Mouse (Mus musculus) heart, embryonic 11.5 days (tissue): Measurements from ENCODE around the gene Gm37240. TPM values are rescaled to one million over a fixed set of nuclear protein-coding genes. Genes with fewer than 3 reads are reported as not detected.

Experiments
- ATAC-seq: fragments of 200-750 bp; cut with Nextera tagmentation; replicated peaks from 2 replicates; pipeline ENCODE4 v1.8.0; 2017; ENCODE audit warnings: moderate library complexity; ENCODE audit not compliant: insufficient number of reproducible peaks, low FRiP score, low TSS enrichment
- H3K27ac ChIP-seq: fragments of 300-500 bp; sonication (generic); 2 replicates; pipeline ENCODE4 v1.5.1; 2014; ENCODE audit warnings: mild to moderate bottlenecking, low read depth, low read length
- H3K27me3 ChIP-seq: fragments of 300-500 bp; sonication (generic); 2 replicates; pipeline ENCODE4 v1.6.1; 2014; ENCODE audit warnings: mild to moderate bottlenecking, low read length, mixed read lengths; ENCODE audit not compliant: control insufficient read depth, insufficient read depth
- H3K36me3 ChIP-seq: fragments of 300-500 bp; sonication (generic); 2 replicates; pipeline ENCODE4 v1.6.1; 2014; ENCODE audit warnings: mild to moderate bottlenecking, low read length, moderate library complexity, mixed read lengths; ENCODE audit not compliant: control insufficient read depth, insufficient read depth
- H3K4me1 ChIP-seq: fragments of 300-500 bp; sonication (generic); 2 replicates; pipeline ENCODE4 v1.6.1; 2014; ENCODE audit warnings: low read length; ENCODE audit not compliant: control insufficient read depth, insufficient read depth
- H3K4me2 ChIP-seq: fragments of 300-500 bp; sonication (generic); 2 replicates; pipeline ENCODE4 v1.6.1; 2014; ENCODE audit warnings: mild to moderate bottlenecking, moderate library complexity
- H3K4me3 ChIP-seq: fragments of 300-500 bp; sonication (generic); 2 replicates; pipeline ENCODE4 v1.5.1; 2014; ENCODE audit warnings: low read depth, low read length
- H3K9ac ChIP-seq: fragments of 300-500 bp; sonication (generic); 2 replicates; pipeline ENCODE4 v1.6.1; 2014; ENCODE audit warnings: mild to moderate bottlenecking, low read depth, low read length, moderate library complexity
- H3K9me3 ChIP-seq: fragments of 300-500 bp; sonication (generic); replicated peaks from 2 replicates; pipeline ENCODE4 v1.6.1; 2016; ENCODE audit warnings: low read length; ENCODE audit not compliant: control insufficient read depth
- WGBS: fragments of 180-500 bp; shearing (Covaris S2); extraction: QIAGEN DNeasy Blood & Tissue Kit; methylation state at CpG from one replicate; pipeline ENCODE4 v1.1.7; 2014; ENCODE audit not compliant: insufficient replicate concordance; 5-methylcytosine and 5-hydroxymethylcytosine counted together
- polyA plus RNA-seq: library from polyadenylated mRNA; unstranded; fragments of >200 nt; fragmentation: Nextera tagmentation; extraction: Ambion mirVana; gene quantifications from 2 replicates; pipeline ENCODE4 v1.2.1, GENCODE M21; 2014

The Gm37240 gene
- polyA plus RNA-seq, 1 experiment from 2014 or later, result 4.5 TPM

DNA sequence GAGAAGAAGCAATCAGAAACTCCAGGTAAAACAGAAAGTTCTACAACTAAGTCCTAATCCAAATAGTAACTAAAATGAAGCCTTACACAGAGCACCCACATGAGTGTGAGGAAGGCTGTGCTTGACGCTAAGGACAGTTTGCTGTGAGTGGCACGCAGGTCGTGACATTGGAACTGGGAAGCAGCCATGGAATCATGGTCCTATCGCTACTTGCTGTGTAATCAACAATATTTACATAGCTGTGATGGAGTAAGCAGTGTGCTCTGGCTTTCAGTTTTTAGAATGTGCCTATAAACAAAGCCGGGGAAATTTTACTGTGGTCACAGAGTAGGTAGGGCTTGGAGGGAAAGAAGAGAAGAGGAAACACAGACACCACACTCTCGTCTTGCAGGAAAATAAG is 622.8 kb downstream of the Gm37240 start:
- Histone ChIP-seq H3K4me1 (peaks cover 5% of the 10 kb centered on the region), H3K27ac (no peak overlapping the region), H3K9me3 (no peaks in the 10 kb centered on the region), H3K27me3 (no peaks in the 10 kb centered on the region), H3K4me3 (no peak overlapping the region), H3K4me2 (no peak overlapping the region), H3K9ac (no peak overlapping the region), H3K36me3 (no peaks in the 10 kb centered on the region)
- no peak for ATAC-seq
- WGBS, result 69% methylated on average over 6 of the region's 6 CpGs

DNA sequence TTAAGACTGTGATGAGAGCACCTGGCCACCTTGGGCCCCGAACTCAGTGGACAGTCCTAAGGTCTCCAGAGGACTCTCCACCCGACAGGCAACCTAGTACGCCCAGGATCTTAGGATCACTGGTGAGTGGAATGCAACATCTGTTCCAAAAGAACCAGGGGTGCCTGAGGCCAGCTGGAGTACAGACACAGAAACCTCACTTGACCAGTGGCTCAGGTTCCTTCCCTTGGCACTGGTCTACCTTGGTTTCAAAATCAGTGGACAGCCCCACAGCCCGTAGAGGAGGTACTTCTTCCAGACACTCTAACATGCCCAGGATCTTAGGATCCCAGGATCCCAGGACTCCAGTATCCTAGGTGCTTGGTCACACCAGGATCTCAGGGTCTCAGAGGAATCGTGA is 632.8 kb downstream of the Gm37240 start:
- no peak overlapping the region for H3K4me3 ChIP-seq
- H3K4me1 ChIP-seq, result no peaks in the 10 kb centered on the region
- no peak overlapping the region for H3K4me2 ChIP-seq
- 84% methylated on average over 5 of the region's 5 CpGs for WGBS
- H3K9me3 ChIP-seq, result no peaks in the 10 kb centered on the region
- H3K9ac ChIP-seq, result no peak overlapping the region
- no peak for ATAC-seq
- no peaks in the 10 kb centered on the region for H3K36me3 ChIP-seq
- no peaks in the 10 kb centered on the region for H3K27me3 ChIP-seq
- H3K27ac ChIP-seq, result no peak overlapping the region

DNA sequence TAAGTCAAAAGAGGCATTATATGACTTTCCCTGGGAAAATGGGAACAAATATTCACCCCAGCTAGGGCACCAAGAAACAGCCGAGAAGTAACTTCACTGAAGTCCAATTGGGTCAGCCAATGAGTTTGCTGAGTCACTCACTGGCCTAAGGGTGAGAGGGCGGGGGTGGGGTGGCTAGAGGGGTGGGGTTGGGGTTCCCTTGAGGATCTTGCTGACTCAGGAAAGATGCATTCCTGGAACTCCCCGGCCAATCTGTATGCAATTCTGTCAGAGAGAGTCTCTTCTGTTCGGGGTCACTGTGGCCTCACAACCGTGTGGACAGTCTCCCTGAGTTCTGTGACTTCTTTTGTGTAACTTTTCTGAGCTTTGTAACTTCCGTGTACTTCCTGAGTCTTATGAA is 635.7 kb downstream of the Gm37240 start:
- H3K9me3 ChIP-seq, result no peaks in the 10 kb centered on the region
- H3K4me2 ChIP-seq, result no peak overlapping the region
- WGBS, result 74% methylated on average over 6 of the region's 6 CpGs
- no peaks in the 10 kb centered on the region for H3K36me3 ChIP-seq
- H3K27me3 ChIP-seq, result no peaks in the 10 kb centered on the region
- ATAC-seq, result no peak
- no peak overlapping the region for H3K9ac ChIP-seq
- no peak overlapping the region for H3K4me3 ChIP-seq
- no peaks in the 10 kb centered on the region for H3K4me1 ChIP-seq
- H3K27ac ChIP-seq, result no peak overlapping the region

DNA sequence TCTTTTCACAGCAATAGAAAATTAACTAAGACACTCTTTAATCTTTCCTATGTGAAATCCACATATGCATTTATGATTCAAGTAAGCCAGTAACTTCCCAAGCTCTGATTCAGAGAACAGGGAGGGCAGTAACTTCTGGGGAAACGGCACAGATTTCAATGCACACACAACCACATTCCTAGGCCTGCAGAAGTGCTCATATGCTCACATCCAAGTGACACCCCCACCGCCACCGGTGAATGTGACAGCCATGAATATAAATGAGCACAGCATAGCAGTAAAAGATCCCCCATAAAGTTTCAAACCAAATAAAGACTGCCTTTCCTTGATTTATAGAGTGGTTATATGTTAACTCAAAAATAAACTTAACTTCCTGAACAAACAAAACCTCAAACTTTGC is 641.2 kb downstream of the Gm37240 start:
- peaks cover 9% of the 10 kb centered on the region; the same call in 1 of the 2 replicates for H3K4me1 ChIP-seq
- ATAC-seq, result no peak
- no peak overlapping the region for H3K9ac ChIP-seq
- H3K4me3 ChIP-seq, result no peak overlapping the region
- no peaks in the 10 kb centered on the region for H3K9me3 ChIP-seq
- WGBS, result 90% methylated on average over 3 of the region's 3 CpGs
- H3K4me2 ChIP-seq, result no peak overlapping the region
- H3K36me3 ChIP-seq, result no peaks in the 10 kb centered on the region
- H3K27ac ChIP-seq, result no peak overlapping the region
- H3K27me3 ChIP-seq, result no peaks in the 10 kb centered on the region

DNA sequence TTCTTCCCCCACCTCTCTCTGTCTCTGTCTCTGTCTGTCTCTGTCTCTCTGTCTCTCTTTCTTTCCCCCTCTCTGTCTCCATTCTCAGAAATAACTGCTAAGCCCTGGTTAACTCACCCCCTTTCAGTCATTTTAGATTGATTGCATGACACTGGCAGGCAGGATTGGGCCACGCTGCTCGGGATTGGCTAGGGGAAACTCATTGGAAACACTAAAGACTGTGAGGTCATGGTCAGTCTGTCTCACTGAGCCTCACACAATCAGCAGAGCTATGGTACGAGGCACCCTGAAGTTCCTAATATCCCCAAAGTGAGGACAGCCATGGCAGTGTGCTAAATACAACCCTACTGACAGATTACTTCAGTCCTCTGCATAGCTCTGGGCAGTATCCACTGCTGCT is 650.8 kb downstream of the Gm37240 start:
- H3K4me2 ChIP-seq, result no peak overlapping the region
- H3K9me3 ChIP-seq, result no peaks in the 10 kb centered on the region
- no peak overlapping the region for H3K9ac ChIP-seq
- H3K36me3 ChIP-seq, result no peaks in the 10 kb centered on the region
- H3K27me3 ChIP-seq, result no peaks in the 10 kb centered on the region
- 41% methylated on average over 3 of the region's 3 CpGs for WGBS
- H3K4me3 ChIP-seq, result no peak overlapping the region
- H3K27ac ChIP-seq, result no peak overlapping the region
- H3K4me1 ChIP-seq, result no peaks in the 10 kb centered on the region
- ATAC-seq, result no peak

DNA sequence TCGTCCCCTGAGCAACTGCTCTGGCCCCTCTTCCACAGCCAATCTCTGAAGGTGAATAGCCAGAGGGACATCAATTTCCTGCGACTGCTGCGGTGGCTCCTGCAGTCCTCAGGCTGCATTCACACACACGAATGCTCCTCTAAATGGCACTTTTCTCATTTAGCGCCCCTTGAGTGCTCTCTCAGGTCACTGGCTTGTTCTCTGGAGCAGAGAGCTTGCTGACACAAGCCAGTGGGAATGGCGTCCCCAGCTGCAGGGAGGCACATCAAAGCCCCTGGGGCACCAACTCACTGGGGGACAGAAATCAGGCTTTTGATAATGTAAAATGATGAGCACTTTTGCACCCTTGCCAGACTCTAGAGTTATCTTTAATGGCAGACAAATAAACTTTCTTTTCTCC is 654.5 kb downstream of the Gm37240 start:
- Histone ChIP-seq H3K9ac (no peak overlapping the region), H3K4me1 (no peaks in the 10 kb centered on the region), H3K9me3 (no peaks in the 10 kb centered on the region), H3K27ac (no peak overlapping the region), H3K4me3 (no peak overlapping the region), H3K36me3 (no peaks in the 10 kb centered on the region), H3K4me2 (no peak overlapping the region), H3K27me3 (no peaks in the 10 kb centered on the region)
- 52% methylated on average over 6 of the region's 6 CpGs for whole genome bisulfite sequencing
- no peak for ATAC-seq

DNA sequence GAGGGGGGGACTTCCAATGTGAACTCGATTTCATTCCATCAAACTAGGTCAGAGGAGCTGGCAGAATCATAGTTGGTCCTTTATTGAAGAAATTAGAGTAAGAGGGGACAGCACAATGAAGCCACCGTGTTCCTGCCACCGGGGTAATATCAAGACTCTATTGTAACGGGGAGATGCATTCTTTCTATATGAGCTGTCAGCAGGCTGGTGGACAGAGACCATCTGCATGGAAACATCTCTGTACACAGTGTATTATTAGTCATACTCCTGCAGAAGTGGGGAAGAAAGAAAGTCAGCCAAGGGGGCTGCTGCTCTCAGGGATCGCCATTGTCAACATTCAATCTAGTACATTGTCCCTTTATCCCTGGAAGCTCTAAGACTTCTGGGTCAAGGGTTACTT is 665.3 kb downstream of the Gm37240 start:
- Histone ChIP-seq H3K9ac (no peak overlapping the region), H3K4me1 (peaks cover 2% of the 10 kb centered on the region; the same call in 1 of the 2 replicates), H3K9me3 (no peaks in the 10 kb centered on the region), H3K27me3 (no peaks in the 10 kb centered on the region), H3K27ac (no peak overlapping the region), H3K4me3 (no peak overlapping the region), H3K36me3 (no peaks in the 10 kb centered on the region), H3K4me2 (no peak overlapping the region)
- WGBS, result 52% methylated on average over 5 of the region's 5 CpGs
- ATAC-seq, result no peak

DNA sequence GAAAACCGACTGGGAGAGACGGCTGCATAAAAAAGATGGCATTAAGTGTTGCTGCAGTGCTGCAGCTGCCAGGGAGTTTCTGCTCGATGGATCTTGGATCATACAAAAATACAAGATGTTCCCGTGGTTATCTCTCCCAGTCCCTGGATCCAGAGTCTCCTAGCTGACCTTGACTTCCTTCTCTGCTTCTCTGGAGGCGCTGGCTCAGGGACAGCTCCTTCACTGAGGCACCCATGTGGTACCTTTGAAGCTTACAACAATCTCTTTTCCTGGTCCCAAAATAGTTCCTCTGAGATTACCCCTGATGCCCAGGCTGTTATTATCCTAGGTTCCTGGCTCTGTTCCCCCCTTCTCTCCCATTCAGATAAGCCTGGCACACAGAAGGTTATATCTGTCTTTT is 672.4 kb downstream of the Gm37240 start:
- no peak overlapping the region for H3K27ac ChIP-seq
- 34% methylated on average over 5 of the region's 5 CpGs for WGBS

DNA sequence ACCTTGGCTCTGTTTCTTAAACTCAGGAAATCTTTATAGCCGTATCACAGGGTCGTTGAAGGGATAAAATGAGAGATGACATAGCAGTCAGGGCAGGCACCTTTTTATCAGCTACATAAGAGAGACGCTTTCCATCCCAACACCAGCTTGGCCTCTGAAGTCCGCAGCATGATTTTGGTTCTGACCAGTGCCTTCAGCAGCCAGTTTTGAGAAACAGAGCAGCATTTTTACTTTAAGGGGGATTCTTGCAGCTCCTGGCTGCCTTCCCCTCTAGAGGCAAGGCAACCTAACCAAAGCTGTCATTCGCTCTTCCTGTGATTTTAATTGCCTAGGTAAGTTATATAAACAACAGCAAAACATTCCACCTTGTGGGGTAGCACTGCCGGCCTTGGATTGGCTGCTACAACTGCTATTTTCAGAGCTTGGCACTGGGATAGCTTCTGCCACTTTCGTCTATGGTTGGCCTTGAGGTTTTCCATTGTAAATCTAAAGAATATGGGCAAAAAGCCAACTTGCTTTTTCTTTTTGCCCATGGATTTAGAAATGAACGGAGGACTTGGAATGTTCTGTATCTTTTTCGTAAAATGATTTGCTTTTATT is 674.5 kb downstream of the Gm37240 start:
- no peak overlapping the region for H3K9ac ChIP-seq
- H3K27me3 ChIP-seq, result no peaks in the 10 kb centered on the region
- H3K9me3 ChIP-seq, result no peaks in the 10 kb centered on the region
- no peak for ATAC-seq
- H3K36me3 ChIP-seq, result no peaks in the 10 kb centered on the region
- no peak overlapping the region for H3K4me3 ChIP-seq
- no peak overlapping the region for H3K27ac ChIP-seq
- H3K4me2 ChIP-seq, result no peak overlapping the region
- WGBS, result 54% methylated on average over 9 of the region's 9 CpGs
- H3K4me1 ChIP-seq, result peaks cover 8% of the 10 kb centered on the region

More for the DNA sequence above, 672.4 kb downstream of the Gm37240 start:
- H3K9ac ChIP-seq, result no peak overlapping the region
- H3K27me3 ChIP-seq, result no peaks in the 10 kb centered on the region
- H3K4me3 ChIP-seq, result no peak overlapping the region
- H3K4me2 ChIP-seq, result no peak overlapping the region
- H3K4me1 ChIP-seq, result peaks cover 8% of the 10 kb centered on the region
- H3K9me3 ChIP-seq, result no peaks in the 10 kb centered on the region
- H3K36me3 ChIP-seq, result no peaks in the 10 kb centered on the region
- ATAC-seq, result no peak
